Mouse (Mus musculus): Measurements from ENCODE around the gene Ntn4. TPM values are rescaled to one million over a fixed set of nuclear protein-coding genes. Genes with fewer than 3 reads are reported as not detected.

The Ntn4 gene
- polyA plus RNA-seq, 1 experiment = 4.9 TPM

DNA sequence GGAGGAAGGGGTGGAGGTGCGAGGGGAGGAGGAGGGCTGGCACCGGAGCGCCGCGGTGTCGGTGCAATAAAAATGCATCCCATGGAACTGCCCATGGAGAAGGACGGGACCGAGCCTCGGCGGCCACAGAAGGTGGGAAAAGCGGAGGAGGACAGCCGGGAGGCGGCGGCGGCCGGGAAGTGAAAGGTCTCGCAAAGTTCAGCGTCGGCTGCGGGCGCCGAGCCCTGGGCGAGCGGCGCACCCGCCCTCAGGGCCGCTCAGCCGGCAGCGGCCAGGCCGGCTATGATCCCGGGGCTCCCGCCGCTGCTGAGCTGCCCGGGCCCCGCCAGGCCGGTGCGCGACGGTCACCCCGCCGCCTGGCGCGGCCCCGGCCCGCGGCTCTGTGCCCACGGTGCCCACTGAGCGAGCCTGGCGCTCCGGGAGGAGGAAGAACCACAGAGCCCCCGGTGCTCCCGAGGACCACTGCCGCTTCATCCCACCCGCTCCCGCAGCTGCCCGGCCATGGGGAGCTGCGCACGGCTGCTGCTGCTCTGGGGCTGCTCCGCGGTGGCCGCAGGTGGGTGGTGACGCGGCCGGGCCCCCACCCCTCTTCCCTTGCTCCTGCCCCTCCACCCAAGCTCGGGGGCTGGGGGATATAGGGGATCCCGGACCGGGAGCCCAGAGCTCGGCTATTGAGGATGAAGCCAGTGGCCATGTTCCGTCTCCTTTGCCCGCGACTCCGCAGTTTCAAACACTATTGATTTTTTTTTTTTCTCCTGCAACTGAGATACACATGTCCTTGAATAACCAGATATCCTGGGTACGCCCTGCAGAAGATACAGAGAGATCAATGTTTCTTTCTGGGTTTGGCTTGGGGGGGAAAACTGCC, 706 bp downstream of the Ntn4 start:
- no peak for DNase-seq (ENCODE audit: low read depth, low spot score)
- WGBS = under 1% methylated on average over 72 of the region's 73 CpGs

DNA sequence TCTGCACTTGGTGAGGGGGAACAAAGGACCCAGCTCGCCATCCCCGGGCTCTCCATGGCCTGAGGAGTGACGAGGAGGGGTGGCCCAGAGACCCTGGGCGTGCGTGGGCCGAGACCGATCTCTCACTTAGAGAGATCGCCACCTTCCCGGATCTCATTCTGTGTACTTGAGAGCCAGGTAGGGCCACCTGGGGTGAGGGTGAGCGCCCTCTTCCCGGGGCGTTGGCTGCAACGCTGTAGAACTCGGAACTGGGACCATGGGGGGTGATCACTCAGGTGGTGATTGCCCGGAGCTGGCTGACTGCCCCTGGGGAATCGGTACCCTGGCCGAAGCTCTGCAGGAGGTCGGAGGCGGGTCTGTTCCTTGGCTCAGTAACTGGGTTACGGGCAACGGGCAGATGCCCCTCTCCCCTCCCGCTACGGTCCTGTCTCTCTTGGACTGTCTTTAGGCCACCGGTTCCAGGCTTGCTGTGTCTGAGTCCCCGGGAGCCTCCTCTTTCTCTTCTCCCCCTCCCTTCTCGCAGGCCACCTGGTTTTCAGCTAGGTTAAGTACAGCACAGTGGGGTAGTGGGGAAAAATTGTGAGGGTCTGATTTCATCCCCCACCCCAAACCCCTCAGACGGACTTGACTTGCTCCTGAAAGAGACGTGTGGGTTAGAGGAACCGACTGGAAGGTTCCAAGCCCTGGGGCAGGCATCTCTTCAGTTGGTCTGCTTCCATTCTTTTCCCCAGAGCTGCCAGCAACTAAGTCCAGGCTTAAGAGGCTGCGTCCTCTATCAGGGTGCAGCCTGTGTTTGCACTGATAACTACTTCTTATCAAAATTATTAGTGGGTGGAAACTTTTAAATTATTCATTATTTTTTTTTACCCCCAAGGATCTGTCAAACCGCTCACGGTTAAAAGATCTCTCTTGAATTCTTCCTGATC, 1.6 kb downstream of the Ntn4 start:
- no peak for DNase-seq (ENCODE audit: low read depth, low spot score)
- 11% methylated on average over 32 of the region's 32 CpGs for WGBS

DNA sequence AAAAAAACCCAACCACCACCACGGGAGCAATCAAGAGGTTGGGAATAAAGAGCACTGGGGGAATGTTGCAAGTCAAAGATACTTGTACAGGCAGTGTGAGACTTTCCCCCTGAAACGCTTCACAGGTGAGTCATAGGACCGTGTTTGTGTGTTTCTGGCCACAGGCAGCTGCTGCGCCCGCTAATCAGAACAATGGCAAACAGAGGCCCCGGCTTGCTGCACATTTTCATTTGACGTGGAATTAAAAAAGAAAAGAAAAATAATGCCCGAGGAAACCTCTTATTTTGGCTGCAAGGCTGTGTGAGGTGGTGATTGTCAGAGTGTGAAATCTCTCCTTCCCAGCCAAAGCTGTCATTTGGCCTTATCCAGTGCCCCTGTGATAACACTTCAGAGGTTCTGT, 2.4 kb downstream of the Ntn4 start:
- DNase-seq (ENCODE audit: low read depth, low spot score) = no peak
- WGBS = 32% methylated on average over 8 of the region's 8 CpGs

DNA sequence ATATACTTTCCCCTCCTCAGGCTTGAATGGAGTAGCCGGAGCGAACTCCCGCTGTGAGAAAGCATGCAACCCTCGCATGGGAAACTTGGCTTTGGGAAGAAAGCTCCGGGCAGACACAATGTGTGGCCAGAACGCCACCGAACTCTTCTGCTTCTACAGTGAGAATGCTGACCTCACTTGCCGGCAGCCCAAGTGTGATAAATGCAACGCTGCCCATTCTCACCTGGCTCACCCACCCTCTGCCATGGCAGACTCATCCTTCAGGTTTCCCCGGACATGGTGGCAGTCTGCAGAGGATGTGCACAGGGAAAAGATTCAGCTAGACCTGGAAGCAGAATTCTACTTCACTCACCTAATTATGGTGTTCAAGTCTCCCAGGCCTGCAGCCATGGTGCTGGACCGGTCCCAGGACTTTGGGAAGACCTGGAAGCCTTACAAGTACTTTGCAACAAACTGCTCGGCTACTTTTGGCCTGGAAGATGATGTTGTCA, 4.0 kb downstream of the Ntn4 start:
- WGBS = 92% methylated on average over 12 of the region's 12 CpGs
- no peak for DNase-seq (ENCODE audit: low read depth, low spot score)

DNA sequence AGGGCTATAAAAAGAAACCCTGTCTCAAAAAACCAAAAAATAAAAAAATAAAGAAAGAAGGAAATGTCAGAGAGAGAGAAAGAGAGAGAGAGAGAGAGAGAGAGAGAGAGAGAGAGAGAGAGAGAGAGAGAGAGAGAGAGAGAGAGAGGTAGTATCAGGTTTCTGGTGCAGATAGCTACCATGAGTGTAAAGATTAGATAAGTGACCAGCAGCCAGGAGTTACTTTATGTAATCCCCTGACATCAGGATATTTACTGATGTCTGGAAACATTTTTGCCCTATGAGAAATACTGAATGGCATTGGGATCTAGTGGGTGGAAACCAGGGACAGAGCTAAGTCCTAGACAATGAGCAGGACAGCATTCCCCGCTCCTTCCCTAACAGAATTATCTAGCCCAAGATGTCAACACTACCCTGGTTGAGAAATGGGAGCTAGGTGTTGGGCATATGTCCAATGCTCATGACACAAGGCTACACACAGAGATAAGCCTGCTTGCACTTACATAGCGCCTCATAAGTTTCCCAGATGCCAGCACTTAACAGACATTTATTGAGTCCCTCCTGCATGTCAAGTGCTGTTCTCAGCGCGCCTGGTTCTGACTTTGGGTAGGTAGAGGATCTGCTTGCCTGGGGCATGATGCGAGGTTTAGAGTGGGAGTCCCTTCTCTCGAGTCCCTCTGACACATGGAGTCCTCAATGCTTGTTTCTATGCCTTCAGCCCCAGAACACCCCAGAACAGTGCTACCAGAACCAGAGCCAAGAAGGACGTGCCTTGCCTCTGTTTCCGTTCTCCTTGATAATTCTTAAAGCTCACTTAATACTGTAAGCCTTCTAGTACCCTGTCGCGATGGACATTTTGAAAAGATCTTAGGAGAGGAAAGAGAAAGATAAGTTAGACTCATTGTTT, 7.4 kb downstream of the Ntn4 start:
- DNase-seq (ENCODE audit: low read depth, low spot score) = no peak
- WGBS = 89% methylated on average over 10 of the region's 10 CpGs

DNA sequence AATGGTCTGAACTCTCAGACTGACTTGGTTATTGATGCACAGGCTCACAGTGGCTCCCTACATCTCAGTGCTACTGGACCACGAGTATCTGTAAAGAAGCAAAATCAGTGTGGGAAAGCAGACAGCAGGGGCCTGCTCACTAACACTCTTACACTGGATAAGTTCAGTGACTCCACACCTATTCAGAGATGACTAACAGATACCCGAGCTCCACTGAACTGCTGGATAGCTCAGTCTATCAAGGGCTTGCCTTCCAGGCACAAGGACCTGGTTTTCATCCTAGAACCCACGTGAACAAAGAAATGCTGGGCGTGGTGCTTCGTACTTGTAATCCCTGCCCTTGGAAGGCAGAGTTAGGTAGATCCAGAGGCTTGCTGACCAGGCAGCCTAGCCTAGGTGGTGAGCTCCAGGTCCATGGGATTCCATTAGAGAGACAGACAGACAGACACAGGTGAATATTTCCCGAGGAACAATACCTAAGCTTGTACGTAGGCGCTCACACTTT, 8.2 kb downstream of the Ntn4 start:
- 79% methylated on average over 8 of the region's 8 CpGs for WGBS
- DNase-seq (ENCODE audit: low read depth, low spot score) = no peak

DNA sequence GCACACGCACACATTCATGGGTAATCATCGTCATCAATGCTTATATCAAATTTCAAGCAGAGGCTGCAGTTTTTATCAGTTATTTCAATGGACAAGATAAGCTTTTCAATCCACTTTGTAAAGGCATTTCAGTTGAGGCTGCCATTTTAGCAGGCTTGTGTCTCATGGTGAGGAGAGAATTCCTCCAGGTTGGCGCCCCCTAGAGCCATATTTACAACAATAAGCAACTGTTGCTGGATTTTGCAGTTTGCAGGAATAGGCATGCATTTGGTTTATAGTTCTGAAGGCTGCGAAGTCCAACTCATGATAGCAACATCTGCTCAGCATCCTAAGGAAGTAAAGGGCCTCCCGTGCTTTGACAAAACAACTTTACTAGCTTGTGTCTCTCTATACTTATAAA, 8.6 kb downstream of the Ntn4 start:
- DNase-seq (ENCODE audit: low read depth, low spot score) = no peak
- WGBS = 82% methylated on average over 5 of the region's 5 CpGs

DNA sequence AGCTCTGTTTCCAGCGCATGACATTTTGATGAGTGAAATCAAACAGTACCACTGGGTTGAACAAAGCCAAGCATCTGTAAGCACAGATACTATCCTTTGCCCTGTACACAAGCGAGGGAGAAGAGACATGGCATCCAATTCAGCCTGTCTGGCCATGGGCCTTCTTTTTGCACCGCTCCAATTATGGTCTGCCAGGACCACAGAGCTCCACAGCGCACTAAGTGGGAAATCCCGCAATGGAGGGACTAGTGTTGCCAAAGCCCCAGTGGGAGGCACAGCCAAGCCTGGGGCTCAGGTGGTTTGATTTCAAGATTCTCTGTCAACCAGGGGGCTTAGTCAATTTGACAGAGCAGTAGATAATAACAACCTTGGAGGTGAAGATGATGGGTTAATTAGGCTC, 9.1 kb downstream of the Ntn4 start:
- 96% methylated on average over 5 of the region's 5 CpGs for WGBS
- DNase-seq (ENCODE audit: low read depth, low spot score) = no peak

DNA sequence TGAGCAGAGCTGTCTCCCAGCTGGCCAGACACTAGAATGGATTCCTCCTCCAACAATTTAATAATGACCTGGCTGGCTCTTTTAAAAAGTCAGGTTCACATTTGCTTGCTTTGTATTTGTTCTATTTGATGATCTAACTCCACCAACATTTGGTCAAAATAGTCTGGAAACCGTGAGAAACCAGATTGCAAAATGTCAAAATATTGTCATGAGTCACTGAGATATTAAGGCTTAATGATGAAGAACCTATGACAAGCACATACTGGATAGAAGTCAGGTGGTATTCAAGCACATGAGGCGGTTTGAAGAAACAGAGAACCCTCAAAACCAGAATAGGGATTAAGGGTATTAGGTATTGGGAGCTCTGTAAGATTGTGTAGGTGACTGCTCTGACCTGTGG, 12.8 kb downstream of the Ntn4 start:
- DNase-seq (ENCODE audit: low read depth, low spot score) = no peak
- WGBS = 71% methylated on average over 2 of the region's 2 CpGs

DNA sequence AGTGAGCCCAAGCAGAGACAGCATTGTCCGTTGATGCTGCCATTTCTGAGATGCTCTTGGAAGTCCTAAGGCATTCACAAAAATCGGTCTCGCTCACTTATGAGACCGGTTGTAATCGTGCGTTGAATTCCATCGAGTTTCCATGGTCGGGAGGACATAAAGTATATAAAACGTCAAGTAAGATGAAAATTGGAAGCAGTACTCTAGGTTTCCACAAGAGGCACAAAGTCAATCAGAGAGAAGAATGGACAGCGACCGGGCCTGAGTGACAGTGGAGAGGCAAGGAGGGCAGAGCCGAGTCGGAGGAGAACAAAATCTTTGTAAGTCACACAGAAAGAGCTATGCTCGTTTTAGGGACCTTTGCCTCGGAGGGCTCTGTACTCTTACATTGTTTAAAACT, 14.9 kb downstream of the Ntn4 start:
- 73% methylated on average over 15 of the region's 15 CpGs for WGBS

DNA sequence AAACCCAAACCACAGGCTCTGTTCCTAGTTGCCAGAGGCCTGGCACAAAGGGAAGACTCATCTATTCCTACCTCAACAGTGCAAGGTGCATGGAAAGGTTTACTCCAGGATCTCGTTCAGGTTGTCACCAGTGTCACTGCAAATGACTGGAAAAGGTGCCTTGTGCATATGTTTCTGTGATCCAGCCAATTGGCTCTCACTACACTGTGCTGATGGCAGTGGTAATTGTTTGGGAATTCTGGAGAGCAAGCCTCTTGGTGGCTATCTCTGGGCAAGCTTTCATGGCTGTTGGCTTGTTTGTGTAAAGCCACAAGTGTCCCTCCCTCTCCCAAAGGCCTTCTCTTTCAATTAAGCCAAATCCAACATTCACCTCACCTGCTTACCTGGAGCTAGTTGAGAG, 19.3 kb downstream of the Ntn4 start:
- DNase-seq (ENCODE audit: low read depth, low spot score) = no peak
- WGBS = 88% methylated on average over 1 of the region's 1 CpGs

More for the DNA sequence above, 14.9 kb downstream of the Ntn4 start:
- DNase-seq (ENCODE audit: low read depth, low spot score) = no peak

DNA sequence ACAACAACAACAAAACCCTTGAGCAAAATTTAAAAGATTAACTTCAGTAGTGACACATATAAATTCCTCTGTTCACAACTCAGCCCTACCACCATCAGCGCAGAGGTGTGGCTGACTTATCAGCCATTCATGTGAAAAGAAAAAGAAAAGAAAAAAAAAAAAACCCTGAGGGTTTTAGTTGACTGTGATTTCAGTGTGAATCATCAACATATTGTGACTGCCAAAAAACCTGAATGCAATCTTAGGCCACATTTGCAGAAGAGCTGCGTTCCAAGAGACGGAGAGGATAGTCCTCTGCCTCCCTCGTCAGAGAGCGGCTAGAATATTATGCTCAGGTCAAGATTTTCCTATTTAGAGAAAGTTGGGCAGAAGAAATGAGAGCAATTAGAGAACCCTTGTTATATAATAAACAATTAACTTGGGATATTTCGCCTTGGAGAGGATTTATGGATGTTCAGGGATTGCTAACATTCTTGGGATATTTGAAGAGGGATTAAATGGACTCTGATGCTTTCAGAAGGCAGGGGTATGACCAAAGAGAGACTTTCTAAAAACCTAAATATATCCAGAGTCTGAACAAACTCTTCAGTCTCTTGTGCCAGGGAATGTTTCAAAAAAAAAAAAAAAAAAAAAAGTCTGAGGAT, 21.0 kb downstream of the Ntn4 start:
- DNase-seq (ENCODE audit: low read depth, low spot score) = no peak
- WGBS = 75% methylated on average over 6 of the region's 6 CpGs

DNA sequence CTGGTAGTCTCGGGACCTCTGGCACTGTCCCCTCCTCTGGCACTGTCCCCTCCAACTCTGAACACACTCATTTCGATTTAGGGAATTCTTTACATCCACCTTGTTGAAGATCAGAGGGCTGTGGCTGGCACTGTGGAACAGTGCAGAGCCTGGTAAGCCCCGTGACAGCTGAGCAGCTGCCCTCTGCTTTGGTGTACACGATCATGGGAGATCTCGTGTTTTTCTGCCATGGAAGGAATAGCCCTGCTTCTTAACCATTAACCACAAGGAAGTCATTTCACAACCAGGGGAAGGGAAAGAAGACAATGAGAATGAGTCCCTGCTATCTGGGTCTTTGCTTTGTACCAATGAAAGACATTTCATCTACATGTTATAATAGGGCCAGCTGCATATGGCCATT, 21.5 kb downstream of the Ntn4 start:
- 25% methylated on average over 5 of the region's 5 CpGs for WGBS
- no peak for DNase-seq (ENCODE audit: low read depth, low spot score)

DNA sequence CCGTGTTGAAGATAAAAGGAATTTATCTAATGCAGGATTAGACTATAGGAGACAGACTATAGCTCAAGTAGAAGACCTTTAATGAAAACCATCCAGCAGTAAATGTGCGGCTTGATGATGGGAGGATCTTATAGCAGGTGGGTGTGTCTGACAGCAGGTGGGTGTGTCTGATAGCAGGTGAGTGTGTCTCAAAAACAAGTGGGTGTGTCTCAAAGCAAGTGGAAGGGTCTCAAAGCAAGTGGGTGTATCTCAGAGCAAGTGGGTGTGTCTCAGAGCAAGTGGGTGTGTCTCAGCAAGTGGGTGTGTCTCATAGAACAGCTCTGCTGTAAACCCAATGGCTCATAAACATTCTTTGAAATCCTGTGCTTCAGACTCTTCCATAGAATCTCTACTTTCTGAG, 25.7 kb downstream of the Ntn4 start:
- 35% methylated on average over 2 of the region's 2 CpGs for WGBS
- peak; percentile 45 for DNase-seq (ENCODE audit: low read depth, low spot score)

DNA sequence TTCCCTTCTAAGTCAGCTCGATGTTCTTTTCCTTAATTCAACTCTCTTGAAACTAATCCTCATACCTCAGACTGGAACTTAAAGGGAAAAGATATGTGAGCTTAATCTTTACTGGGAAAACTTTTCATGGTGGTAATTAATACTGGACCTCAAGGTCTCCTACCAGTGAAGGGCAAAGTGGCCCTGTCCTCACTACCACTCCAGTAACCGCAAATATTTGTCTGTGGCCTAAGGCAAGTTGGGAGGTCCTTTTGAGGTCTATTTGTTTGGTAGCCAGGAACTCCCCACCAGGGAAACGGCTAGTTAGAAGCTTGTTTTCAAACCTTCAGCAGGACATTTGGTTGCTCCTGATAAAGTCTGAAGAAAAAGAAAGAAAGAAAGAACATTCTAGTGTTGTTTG, 26.5 kb downstream of the Ntn4 start:
- 61% methylated on average over 3 of the region's 3 CpGs for WGBS
- no peak for DNase-seq (ENCODE audit: low read depth, low spot score)

DNA sequence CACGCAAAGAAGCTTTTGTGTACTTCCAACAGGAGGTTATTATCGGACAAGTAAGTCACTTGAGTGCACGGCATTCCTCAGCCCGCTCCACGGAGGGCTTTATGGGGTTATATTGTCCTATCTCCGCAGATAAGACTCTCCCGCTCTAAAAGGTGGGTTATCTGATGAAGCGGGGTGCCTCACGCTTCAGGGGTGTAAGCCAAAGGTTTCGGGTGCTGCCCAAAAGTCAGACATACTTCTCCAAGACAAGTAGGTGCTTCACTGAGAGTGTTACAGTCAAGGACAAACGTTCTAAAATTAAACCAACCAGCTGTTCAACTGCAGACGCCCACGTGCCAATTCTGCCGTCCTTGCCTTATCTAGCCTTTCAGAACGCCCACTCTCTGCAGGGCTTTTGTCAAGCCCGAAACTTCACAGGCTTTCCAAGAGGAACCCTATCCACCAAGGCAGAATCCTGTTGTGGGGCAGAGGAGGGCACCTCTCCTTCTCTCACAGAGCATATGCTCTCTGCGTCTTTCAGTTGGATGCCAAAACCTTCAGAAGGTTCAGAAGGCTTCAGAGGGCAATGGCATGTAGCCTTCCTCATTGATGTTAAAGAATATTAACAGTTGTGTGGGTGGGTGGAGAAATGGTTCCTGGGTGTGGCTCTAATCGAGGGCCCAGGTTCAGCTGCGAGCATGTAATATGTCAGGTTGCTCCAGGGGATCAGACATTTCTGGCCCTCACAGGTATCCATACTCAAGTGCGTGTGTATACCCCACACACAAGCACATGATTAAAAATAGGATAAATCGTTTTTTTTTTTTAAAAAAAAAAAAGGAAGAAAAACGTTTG, 32.4 kb downstream of the Ntn4 start:
- DNase-seq (ENCODE audit: low read depth, low spot score) = no peak
- WGBS = 31% methylated on average over 22 of the region's 22 CpGs

DNA sequence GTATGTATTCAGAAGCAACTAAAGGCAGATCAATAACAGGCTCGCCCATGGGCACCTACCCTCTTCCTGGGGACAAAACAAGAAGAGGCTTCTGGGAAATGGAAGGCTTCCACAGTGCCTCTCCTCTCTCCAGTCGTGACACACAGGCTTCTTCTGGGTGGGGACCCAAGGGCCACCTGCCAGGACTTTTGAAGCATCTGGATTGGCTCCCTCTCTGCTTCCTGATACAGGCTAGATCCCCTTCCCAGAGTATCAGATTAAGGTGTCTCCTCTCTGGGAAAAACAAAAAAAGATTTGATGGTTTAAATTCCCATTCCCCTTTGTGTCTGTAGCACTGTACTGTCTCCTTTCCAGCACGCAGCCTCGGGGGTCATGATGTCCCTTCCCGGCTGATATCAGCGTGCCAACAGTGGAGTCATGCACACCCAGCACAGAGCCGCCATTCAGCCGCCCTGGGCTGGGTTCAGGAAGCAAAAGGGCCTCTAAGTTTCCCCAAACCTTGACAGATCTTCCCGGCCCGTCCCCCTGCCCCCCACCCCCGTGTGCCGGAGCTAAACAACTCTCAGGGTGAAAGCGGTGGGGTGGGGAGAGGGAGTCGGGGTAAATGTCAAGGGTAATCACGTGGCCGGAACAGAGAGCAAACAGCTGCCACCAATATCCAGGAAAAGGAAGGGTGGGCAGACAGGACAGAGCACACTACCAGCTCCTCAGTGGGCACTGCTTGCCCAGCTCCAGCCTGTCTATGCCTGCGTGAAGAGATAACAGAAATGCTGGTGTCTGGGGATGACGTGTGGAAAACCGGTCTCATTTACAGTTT, 38.9 kb downstream of the Ntn4 start:
- WGBS = 24% methylated on average over 19 of the region's 19 CpGs
- no peak for DNase-seq (ENCODE audit: low read depth, low spot score)
